Mouse (Mus musculus): ENCODE data around the gene Etnk1.

DNA sequence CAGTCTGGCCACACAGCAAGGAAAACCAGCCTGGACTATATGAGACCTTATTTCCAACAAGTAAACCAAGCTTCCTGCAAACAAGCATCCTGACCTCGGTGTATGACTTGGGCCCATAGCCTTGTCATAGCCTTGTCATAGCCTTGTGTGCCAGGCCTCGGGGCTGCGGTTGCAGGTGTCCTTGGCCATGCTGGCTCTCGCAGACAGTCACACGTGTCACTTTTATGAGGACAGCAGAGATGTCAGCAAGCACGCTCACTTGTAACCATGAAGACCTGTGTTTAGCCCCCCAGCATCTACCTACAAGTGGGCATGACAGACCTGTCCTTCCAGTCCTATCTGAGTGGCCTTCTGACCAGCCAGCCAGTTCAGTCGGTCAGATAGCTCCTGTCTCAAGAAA is 31.4 kb downstream of the Etnk1 start:
- TF ChIP-seq POLR2A (IDR thresholded peaks at IDR 0.05; ENCODE audit: insufficient read length, low read depth) = no peak
- no peak for TF ChIP-seq POLR2AphosphoS2 (IDR thresholded peaks at IDR 0.05; ENCODE audit: insufficient read length, low read depth)
- no peak for TF ChIP-seq MAX (IDR thresholded peaks at IDR 0.05; ENCODE audit: low read depth)
- TF ChIP-seq REST (IDR thresholded peaks at IDR 0.05; ENCODE audit: insufficient read depth, insufficient read length) = no peak
- TF ChIP-seq SRF (IDR thresholded peaks at IDR 0.05; ENCODE audit: control insufficient read depth, insufficient read length, low read depth) = no peak
